Mouse (Mus musculus) megakaryocyte progenitor cell, adult 5-6 weeks (primary cell): Measurements from ENCODE around the gene Rbp4. TPM values are rescaled to one million over a fixed set of nuclear protein-coding genes. Genes with fewer than 3 reads are reported as not detected.

Source experiments
- ATAC-seq: replicated peaks from 2 replicates; pipeline ENCODE4 v1.8.0; 2016; ENCODE audit warnings: mild to moderate bottlenecking, moderate TSS enrichment, inconsistent platforms; ENCODE audit not compliant: poor library complexity
- total RNA-seq, 2 experiments: library from RNA; stranded (forward) in 1 of 2; stranded (reverse) in 1 of 2; fragments of 157-497, 149-512 nt in 1 of 2; fragments of 200-1000 nt in 1 of 2; gene quantifications; 2 replicates each; pipeline versions ENCODE4 v1.2.3 to v1.2.4; 2015 to 2017

The Rbp4 gene
- total RNA-seq, 2 experiments from 2014 or later = not detected

GRCm38 (mm10) chr19:38091512-38091985 is 33.5 kb downstream of the Rbp4 start:
- 0 out of 2 replicates have a peak, but pooled peaks have one; percentile 9 for ATAC-seq

- no peak for ATAC-seq
Measured at GRCm38 (mm10) chr19:38089358-38089757, 35.7 kb downstream of the Rbp4 start.

- peak; percentile 37 for ATAC-seq
Measured at GRCm38 (mm10) chr19:38086948-38087551, 38.0 kb downstream of the Rbp4 start.

GRCm38 (mm10) chr19:38085841-38086240 is 39.2 kb downstream of the Rbp4 start:
- no peak for ATAC-seq

- ATAC-seq = no peak
Measured at GRCm38 (mm10) chr19:38082931-38083525, 42.1 kb downstream of the Rbp4 start.

DNA sequence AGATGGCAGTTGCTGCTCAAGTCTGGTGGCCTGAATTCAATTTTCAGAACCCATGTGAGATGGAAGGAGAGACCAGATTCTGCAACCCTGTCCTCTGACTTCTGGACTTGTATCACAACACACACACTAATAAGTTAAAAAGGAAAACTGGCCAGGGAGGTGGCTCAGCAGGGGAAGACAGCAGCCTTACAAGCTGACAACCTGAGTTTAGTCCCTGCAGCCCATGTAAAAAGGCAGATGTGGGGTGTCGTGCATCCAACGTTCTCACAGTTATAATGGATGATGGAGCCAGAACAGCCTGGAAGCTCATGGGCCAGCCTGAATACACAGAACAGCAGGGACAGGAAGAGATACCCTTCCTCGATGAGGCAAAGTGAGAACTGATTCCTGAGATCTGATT is 43.7 kb downstream of the Rbp4 start:
- ATAC-seq = no peak

DNA sequence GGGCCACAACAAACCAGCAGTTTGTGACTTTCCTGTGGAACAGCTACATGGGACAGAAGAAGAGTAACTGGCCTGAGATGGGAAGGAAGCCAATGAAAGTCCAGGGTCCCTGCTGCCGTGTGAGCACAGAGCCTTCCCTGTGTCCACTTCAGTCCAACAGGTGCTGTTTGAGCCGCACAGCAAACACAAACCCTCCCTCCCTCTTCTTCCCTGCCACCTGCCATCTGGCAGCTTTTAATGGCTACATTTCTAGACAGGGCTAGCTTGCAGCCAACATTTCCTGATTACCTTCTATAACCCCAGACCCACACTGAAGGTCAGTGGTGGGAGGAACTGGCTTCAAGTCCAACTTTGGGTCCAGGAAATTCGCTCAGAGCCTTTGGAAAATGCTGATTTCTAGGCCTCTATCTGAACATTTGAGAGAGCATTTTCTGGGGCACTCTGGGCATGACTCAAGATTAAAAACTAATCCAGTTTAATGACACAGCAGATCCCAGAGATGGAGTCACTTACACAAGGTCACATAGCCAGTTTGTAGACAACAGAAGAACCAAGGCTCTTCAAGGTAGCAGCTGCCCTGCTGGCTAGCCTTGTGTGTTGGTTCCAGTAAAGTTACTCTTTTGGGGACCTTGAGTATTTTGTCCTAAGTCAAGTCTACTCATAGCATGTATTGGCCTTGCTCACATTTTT is 47.1 kb downstream of the Rbp4 start:
- ATAC-seq = no peak

GRCm38 (mm10) chr19:38076251-38076650 is 48.8 kb downstream of the Rbp4 start:
- ATAC-seq = no peak

- ATAC-seq = no peak
Measured at GRCm38 (mm10) chr19:38075051-38075450, 50.0 kb downstream of the Rbp4 start.

GRCm38 (mm10) chr19:38073226-38073625 is 51.9 kb downstream of the Rbp4 start:
- ATAC-seq = no peak

Other genes with a start within 250 kb of the Rbp4 start
- 3.1 and 3.5 TPM in 2 replicates for gene Myof, start 81.7 kb downstream of the Rbp4 start, total RNA-seq (2015)
- gene Myof, start 81.7 kb downstream of the Rbp4 start, total RNA-seq (2017) = 0.71 and 1.6 TPM in 2 replicates
- gene Cep55, start 70.3 kb downstream of the Rbp4 start, total RNA-seq (2015) = 46.9 and 58.5 TPM in 2 replicates
- 52.4 and 56.9 TPM in 2 replicates for gene Cep55, start 70.3 kb downstream of the Rbp4 start, total RNA-seq (2017)
- 0.22 TPM in 1 of 2 replicates, not detected in the other for gene Ffar4, start 28.2 kb downstream of the Rbp4 start, total RNA-seq (2015)
- 0.24 and 0.33 TPM in 2 replicates for gene Ffar4, start 28.2 kb downstream of the Rbp4 start, total RNA-seq (2017)
- not detected in 2 replicates for gene Pde6c, start 7.5 kb upstream of the Rbp4 start, total RNA-seq (2015)
- not detected in 2 replicates for gene Pde6c, start 7.5 kb upstream of the Rbp4 start, total RNA-seq (2017)
- gene Fra10ac1, start 98.9 kb upstream of the Rbp4 start, total RNA-seq (2015) = 31.1 and 33.8 TPM in 2 replicates
- 38.8 and 52.2 TPM in 2 replicates for gene Fra10ac1, start 98.9 kb upstream of the Rbp4 start, total RNA-seq (2017)
- gene Lgi1, start 139.3 kb upstream of the Rbp4 start, total RNA-seq (2015) = 0.02 TPM in 1 of 2 replicates, not detected in the other
- gene Lgi1, start 139.3 kb upstream of the Rbp4 start, total RNA-seq (2017) = not detected in 2 replicates